Mouse (Mus musculus) C2C12 (cell line): ENCODE measurements at regions not wholly inside any gene's neighbourhood (a gene's known extent, or its start where the extent isn't known, plus 50 kb on each side); places are given as distances from the start of the nearest gene placed in this dataset.

Source experiments
- H3K27me3 ChIP-seq: one replicate; pipeline ENCODE4 v1.6.1; 2011; ENCODE audit not compliant: control insufficient read depth, insufficient read depth, insufficient read length
- H3K36me3 ChIP-seq: one replicate; pipeline ENCODE4 v1.6.1; 2011; ENCODE audit not compliant: control insufficient read depth, insufficient read depth
- H3K4me3 ChIP-seq: one replicate; pipeline ENCODE4 v1.5.1; 2011; ENCODE audit warnings: mild to moderate bottlenecking, control low read depth; ENCODE audit not compliant: poor library complexity, insufficient read depth, severe bottlenecking
- H3K79me2 ChIP-seq: one replicate; pipeline ENCODE4 v1.6.1; 2011; ENCODE audit not compliant: control insufficient read depth, insufficient read depth
- H3K79me3 ChIP-seq: one replicate; pipeline ENCODE4 v1.6.1; 2011; ENCODE audit warnings: low read depth, control low read depth
- H3ac ChIP-seq: one replicate; pipeline ENCODE3; 2011; ENCODE audit warnings: low read depth; ENCODE audit not compliant: control insufficient read depth, insufficient read length
- CEBPB ChIP-seq: IDR thresholded peaks from one replicate; pipeline ENCODE4 v1.6.1; 2011; ENCODE audit warnings: low read depth, mild to moderate bottlenecking, control low read depth, moderate library complexity
- CTCF ChIP-seq: IDR thresholded peaks from one replicate; pipeline ENCODE4 v1.5.1; 2011; ENCODE audit not compliant: control insufficient read depth, insufficient read depth, insufficient read length
- FOSL1 ChIP-seq: IDR thresholded peaks from one replicate; pipeline ENCODE4 v1.8.0; 2011; ENCODE audit warnings: mild to moderate bottlenecking, low read length; ENCODE audit not compliant: poor library complexity, insufficient read depth, severe bottlenecking
- MAX ChIP-seq: IDR thresholded peaks from one replicate; pipeline ENCODE4 v1.6.1; 2011; ENCODE audit warnings: mild to moderate bottlenecking, control low read depth
- MYOD1 ChIP-seq: IDR thresholded peaks from one replicate; pipeline ENCODE4 v1.6.1; 2011; ENCODE audit warnings: low read depth; ENCODE audit not compliant: control insufficient read depth, insufficient read length
- MYOG ChIP-seq: IDR thresholded peaks from one replicate; pipeline ENCODE4 v1.6.1; 2011; ENCODE audit not compliant: control insufficient read depth, insufficient read length; ENCODE audit errors: extremely low read depth
- USF1 ChIP-seq: IDR thresholded peaks from one replicate; pipeline ENCODE4 v1.6.1; 2011; ENCODE audit warnings: low read depth, mild to moderate bottlenecking, control low read depth, moderate library complexity

- no peaks in the 10 kb centered on the region for H3K79me2 ChIP-seq
- H3K27me3 ChIP-seq: no peaks in the 10 kb centered on the region
Observed at GRCm38 (mm10) chr9:94277096-94277495, 260.8 kb downstream of the 1190002N15Rik start.

GRCm38 (mm10) chr9:94269213-94269612 is 268.7 kb downstream of the 1190002N15Rik start:
- Histone ChIP-seq H3K36me3 (no peaks in the 10 kb centered on the region), H3K4me3 (no peak overlapping the region), H3K79me3 (no peaks in the 10 kb centered on the region), H3ac (no peak overlapping the region), H3K27me3 (no peaks in the 10 kb centered on the region), H3K79me2 (no peaks in the 10 kb centered on the region)
- TF ChIP-seq CTCF: no peak

More at GRCm38 (mm10) chr9:94277096-94277495, 260.8 kb downstream of the 1190002N15Rik start:
- no peak overlapping the region for H3K4me3 ChIP-seq
- no peaks in the 10 kb centered on the region for H3K36me3 ChIP-seq
- TF ChIP-seq MAX: no peak
- TF ChIP-seq USF1: no peak
- no peaks in the 10 kb centered on the region for H3K79me3 ChIP-seq
- no peak overlapping the region for H3ac ChIP-seq

GRCm38 (mm10) chr9:94267243-94267642 is 270.6 kb downstream of the 1190002N15Rik start:
- H3K27me3 ChIP-seq: no peaks in the 10 kb centered on the region
- H3K36me3 ChIP-seq: no peaks in the 10 kb centered on the region
- H3ac ChIP-seq: no peak overlapping the region
- no peaks in the 10 kb centered on the region for H3K79me2 ChIP-seq
- H3K4me3 ChIP-seq: no peak overlapping the region
- no peaks in the 10 kb centered on the region for H3K79me3 ChIP-seq
- TF ChIP-seq USF1 (no peak), MYOG (no peak), CTCF (no peak), MAX (no peak), MYOD1 (no peak), FOSL1 (no peak), CEBPB (no peak)

DNA sequence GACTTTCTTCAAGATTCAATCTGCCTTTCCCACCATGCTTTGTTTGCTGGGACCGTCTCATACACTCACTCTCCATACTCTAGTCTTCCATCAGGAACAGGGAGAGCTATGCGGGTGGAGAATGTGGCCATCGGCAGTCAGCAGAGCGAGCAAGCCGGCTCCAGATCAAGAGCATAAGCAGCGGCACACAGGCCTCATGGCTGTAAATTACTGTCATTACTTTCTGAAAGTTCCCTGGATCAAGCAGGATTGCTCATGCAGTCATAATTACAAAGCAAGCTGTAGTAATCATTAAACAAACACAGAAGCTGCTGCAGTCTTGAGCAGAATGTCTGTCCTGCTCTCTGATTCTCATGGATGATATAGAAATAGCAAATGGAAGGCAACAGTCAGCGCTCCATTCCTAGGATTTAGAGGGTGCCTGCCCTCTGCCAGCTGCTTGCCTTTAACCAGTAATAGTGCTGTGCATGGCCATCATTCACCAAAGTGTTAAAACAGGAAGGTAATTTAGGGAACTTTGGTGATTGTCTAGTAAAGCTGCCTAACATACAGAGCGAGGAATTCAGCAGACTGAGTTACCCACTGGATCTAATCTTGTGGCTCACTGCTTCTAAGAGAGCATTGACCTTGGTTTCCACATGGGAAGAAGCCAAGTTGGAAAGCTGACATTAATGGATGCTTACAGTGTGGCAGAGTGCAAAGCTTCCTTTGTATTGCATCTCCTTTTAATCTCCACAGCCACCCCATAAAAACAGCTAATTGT is 298.2 kb downstream of the 1190002N15Rik start:
- Histone ChIP-seq H3K27me3 (no peaks in the 10 kb centered on the region), H3K4me3 (no peak overlapping the region), H3K79me3 (no peaks in the 10 kb centered on the region), H3K79me2 (no peaks in the 10 kb centered on the region), H3K36me3 (no peaks in the 10 kb centered on the region), H3ac (no peak overlapping the region)
- no peak for TF ChIP-seq MYOG
- TF ChIP-seq MAX: no peak
- TF ChIP-seq CTCF: no peak
- no peak for TF ChIP-seq USF1
- no peak for TF ChIP-seq MYOD1
- TF ChIP-seq CEBPB: no peak
- no peak for TF ChIP-seq FOSL1

- no peaks in the 10 kb centered on the region for H3K36me3 ChIP-seq
- no peaks in the 10 kb centered on the region for H3K79me2 ChIP-seq
- H3K79me3 ChIP-seq: no peaks in the 10 kb centered on the region
- no peak overlapping the region for H3K4me3 ChIP-seq
- TF ChIP-seq MAX: no peak
- TF ChIP-seq MYOD1: no peak
- no peak for TF ChIP-seq CTCF
- no peak for TF ChIP-seq CEBPB
- TF ChIP-seq USF1: no peak
- TF ChIP-seq MYOG: no peak
- TF ChIP-seq FOSL1: no peak
- H3K27me3 ChIP-seq: no peaks in the 10 kb centered on the region
- no peak overlapping the region for H3ac ChIP-seq
Observed at GRCm38 (mm10) chr9:94238565-94238964, 299.3 kb downstream of the 1190002N15Rik start.

DNA sequence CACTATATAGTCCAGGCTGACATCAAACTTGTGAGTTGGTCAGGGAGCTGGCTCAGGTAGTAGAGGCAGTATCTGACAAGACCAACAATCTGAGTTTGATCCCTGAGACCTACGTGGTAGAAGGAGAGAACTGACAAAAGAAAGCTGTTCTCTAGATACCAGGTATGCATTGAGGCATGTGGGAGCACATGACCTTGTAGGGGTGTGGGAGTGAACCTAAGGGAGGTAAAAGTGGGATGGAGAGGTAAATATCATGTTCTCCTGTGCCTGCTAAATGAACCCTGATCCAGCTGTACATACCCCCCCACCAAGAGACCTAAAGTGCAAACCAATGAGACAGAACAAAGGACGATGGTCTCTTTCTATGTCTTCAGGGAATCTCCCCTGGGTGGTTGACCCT is 308.3 kb downstream of the 1190002N15Rik start:
- Histone ChIP-seq H3K79me2 (no peaks in the 10 kb centered on the region), H3K36me3 (no peaks in the 10 kb centered on the region), H3K27me3 (no peaks in the 10 kb centered on the region), H3K4me3 (no peak overlapping the region), H3K79me3 (no peaks in the 10 kb centered on the region), H3ac (no peak overlapping the region)
- TF ChIP-seq USF1: no peak
- TF ChIP-seq CTCF: no peak

DNA sequence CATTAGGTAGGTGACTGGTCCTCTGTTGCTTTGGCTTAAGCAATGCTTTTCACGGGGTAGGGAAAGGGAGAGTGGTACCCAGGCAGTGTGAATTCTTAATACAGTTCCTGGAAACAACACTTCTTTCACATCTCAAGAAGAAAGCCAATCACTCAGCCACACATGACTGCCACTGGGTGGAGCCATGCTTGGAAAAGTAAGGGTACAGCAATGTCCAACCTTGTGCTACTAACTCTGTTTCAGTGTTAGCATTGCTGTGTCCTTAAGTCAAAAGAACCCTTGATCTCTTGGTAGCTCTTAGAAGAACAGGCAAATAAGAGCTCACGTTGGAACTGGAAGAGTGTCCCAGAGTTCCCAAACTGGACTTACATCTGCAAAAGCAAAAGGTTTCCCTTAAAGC is 318.8 kb downstream of the 1190002N15Rik start:
- H3K36me3 ChIP-seq: no peaks in the 10 kb centered on the region
- H3K4me3 ChIP-seq: no peak overlapping the region
- no peaks in the 10 kb centered on the region for H3K79me2 ChIP-seq
- H3K27me3 ChIP-seq: no peaks in the 10 kb centered on the region
- no peak for TF ChIP-seq FOSL1
- no peak for TF ChIP-seq USF1
- TF ChIP-seq MYOD1: no peak
- TF ChIP-seq MYOG: no peak
- TF ChIP-seq MAX: no peak
- TF ChIP-seq CTCF: no peak
- no peak for TF ChIP-seq CEBPB
- H3ac ChIP-seq: no peak overlapping the region
- H3K79me3 ChIP-seq: no peaks in the 10 kb centered on the region
